Mouse (Mus musculus) small intestine, adult 2 months (tissue): ENCODE measurements around the gene Iqsec2.

Experiments
- CTCF ChIP-seq: fragments of 200-500 bp; IDR thresholded peaks from 2 replicates; pipeline ENCODE4 v1.5.1; 2012; ENCODE audit warnings: low read depth, mild to moderate bottlenecking, control low read depth, inconsistent platforms, low read length, moderate library complexity, mixed read lengths; ENCODE audit not compliant: insufficient replicate concordance, insufficient read length; ENCODE audit errors: extremely low read depth
- POLR2A ChIP-seq: fragments of 200-500 bp; IDR thresholded peaks from 2 replicates; pipeline ENCODE4 v1.6.1; 2012; ENCODE audit warnings: low read depth, mild to moderate bottlenecking, control low read depth, inconsistent platforms, low read length, moderate library complexity

DNA sequence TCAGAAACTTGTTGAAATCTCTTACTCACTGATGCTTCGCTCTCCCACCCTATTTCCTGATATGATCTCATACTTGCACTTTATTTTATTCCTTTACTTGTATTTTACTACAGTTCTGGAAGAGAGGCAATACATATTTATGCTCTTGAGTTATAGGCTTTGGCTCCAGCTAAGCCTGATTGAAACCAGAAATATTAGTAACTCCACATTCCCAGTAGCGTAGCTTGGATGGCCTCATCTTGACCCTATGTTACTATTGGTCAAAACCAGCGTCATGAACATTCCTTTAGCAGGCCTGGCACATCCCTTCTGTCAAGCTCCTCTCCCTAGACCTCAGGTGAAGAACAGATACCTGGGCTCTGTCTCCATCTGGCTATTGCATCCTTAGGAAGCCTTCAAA lies 14.2 kb downstream of the Iqsec2 start:
- no peak for TF ChIP-seq CTCF
- no peak for TF ChIP-seq POLR2A
